Mouse (Mus musculus): ENCODE results near the gene Usp47. TPM values are rescaled to one million over a fixed set of nuclear protein-coding genes. Genes with fewer than 3 reads are reported as not detected.

Gene Usp47
- total RNA-seq, 2 experiments from 2014 or later, result 58.9 to 74.1 TPM

GRCm38 (mm10) chr7:112120861-112121810 lies 97.8 kb downstream of the Usp47 start:
- peak; percentile 42 for DNase-seq

- no peak for DNase-seq
Observed at GRCm38 (mm10) chr7:112121866-112122500, 98.7 kb downstream of the Usp47 start.

- DNase-seq, result no peak
Observed at GRCm38 (mm10) chr7:112123612-112124011, 100.3 kb downstream of the Usp47 start.

- DNase-seq, result peak; percentile 38
Observed at GRCm38 (mm10) chr7:112125625-112126260, 102.4 kb downstream of the Usp47 start.

GRCm38 (mm10) chr7:112127085-112127637 lies 103.9 kb downstream of the Usp47 start:
- peak; percentile 35 for DNase-seq

- DNase-seq, result no peak
Observed at GRCm38 (mm10) chr7:112127954-112128353, 104.7 kb downstream of the Usp47 start.

- DNase-seq, result peak; percentile 69
Observed at GRCm38 (mm10) chr7:112128810-112129209, 105.5 kb downstream of the Usp47 start.

- no peak for DNase-seq
Observed at GRCm38 (mm10) chr7:112129851-112130250, 106.5 kb downstream of the Usp47 start.

- no peak for DNase-seq
Observed at GRCm38 (mm10) chr7:112130660-112131059, 107.4 kb downstream of the Usp47 start.

- no peak for DNase-seq
Observed at GRCm38 (mm10) chr7:112132005-112132404, 108.7 kb downstream of the Usp47 start.

- DNase-seq, result no peak
Observed at GRCm38 (mm10) chr7:112133277-112133676, 110.0 kb downstream of the Usp47 start.

GRCm38 (mm10) chr7:112135161-112135560 lies 111.9 kb downstream of the Usp47 start:
- DNase-seq, result no peak

- DNase-seq, result no peak
Observed at GRCm38 (mm10) chr7:112136537-112136936, 113.2 kb downstream of the Usp47 start.

GRCm38 (mm10) chr7:112138168-112138508 lies 114.8 kb downstream of the Usp47 start:
- DNase-seq, result no peak

- peak; percentile 43 for DNase-seq
Observed at GRCm38 (mm10) chr7:112138509-112139405, 115.5 kb downstream of the Usp47 start.

- peak; percentile 32 for DNase-seq
Observed at GRCm38 (mm10) chr7:112140725-112141124, 117.4 kb downstream of the Usp47 start.

- DNase-seq, result no peak
Observed at GRCm38 (mm10) chr7:112142616-112143015, 119.3 kb downstream of the Usp47 start.

- peak; percentile 64 for DNase-seq
Observed at GRCm38 (mm10) chr7:112143090-112143500, 119.8 kb downstream of the Usp47 start.

- DNase-seq, result no peak
Observed at GRCm38 (mm10) chr7:112143978-112144377, 120.7 kb downstream of the Usp47 start.

- DNase-seq, result no peak
Observed at GRCm38 (mm10) chr7:112144646-112145179, 121.4 kb downstream of the Usp47 start.

GRCm38 (mm10) chr7:112147979-112148378 lies 124.7 kb downstream of the Usp47 start:
- no peak for DNase-seq
